Mouse (Mus musculus) lung, adult 2 months (tissue): ENCODE results near the gene Apoa5.

Source experiments
- CTCF ChIP-seq: fragments of 200-500 bp; IDR thresholded peaks from 2 replicates; pipeline ENCODE4 v1.5.1; 2011; ENCODE audit warnings: mild to moderate bottlenecking, low read length, control low read depth; ENCODE audit not compliant: insufficient read depth
- POLR2A ChIP-seq: fragments of 200-500 bp; IDR thresholded peaks from 2 replicates; pipeline ENCODE4 v1.6.1; 2011; ENCODE audit warnings: low read depth, mild to moderate bottlenecking, control low read depth, low read length, borderline replicate concordance; ENCODE audit errors: extremely low read depth

GRCm38 (mm10) chr9:46270782-46271181 is 2.3 kb downstream of the Apoa5 start:
- TF ChIP-seq CTCF: no peak
- no peak for TF ChIP-seq POLR2A
